Mouse (Mus musculus): ENCODE results near the gene Fgd3.
A peak's percentile ranks its signal among the peaks of the same experiment; 100 is the strongest.

Gene Fgd3

GRCm38 (mm10) chr13:49320040-49320439 lies at the start of gene Fgd3:
Fgd3 (minus strand) TSS chr13:49320311.
- DNase-seq (ENCODE audit: low spot score in 2 of 2), result peak; percentile 56 to 59

DNA sequence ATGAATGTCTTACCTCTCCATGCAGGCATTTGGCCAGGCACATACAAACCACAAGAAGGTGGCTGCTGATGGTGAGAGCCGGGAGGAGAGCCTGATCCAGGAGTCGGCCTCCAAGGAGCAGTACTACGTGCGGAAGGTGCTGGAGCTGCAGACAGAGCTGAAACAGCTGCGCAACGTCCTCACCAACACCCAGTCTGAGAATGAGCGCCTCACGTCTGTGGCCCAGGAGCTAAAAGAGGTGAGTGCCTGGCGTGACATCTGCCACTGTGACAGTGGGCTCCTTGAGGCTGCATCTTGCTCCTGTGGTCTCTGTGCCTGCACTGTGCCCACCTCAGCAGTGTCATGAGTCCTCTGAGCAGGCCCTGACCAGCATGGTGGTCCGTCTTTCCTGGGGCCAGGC lies 49.3 kb upstream of the Fgd3 start:
- no peak for DNase-seq (ENCODE audit: low spot score in 2 of 2)

DNA sequence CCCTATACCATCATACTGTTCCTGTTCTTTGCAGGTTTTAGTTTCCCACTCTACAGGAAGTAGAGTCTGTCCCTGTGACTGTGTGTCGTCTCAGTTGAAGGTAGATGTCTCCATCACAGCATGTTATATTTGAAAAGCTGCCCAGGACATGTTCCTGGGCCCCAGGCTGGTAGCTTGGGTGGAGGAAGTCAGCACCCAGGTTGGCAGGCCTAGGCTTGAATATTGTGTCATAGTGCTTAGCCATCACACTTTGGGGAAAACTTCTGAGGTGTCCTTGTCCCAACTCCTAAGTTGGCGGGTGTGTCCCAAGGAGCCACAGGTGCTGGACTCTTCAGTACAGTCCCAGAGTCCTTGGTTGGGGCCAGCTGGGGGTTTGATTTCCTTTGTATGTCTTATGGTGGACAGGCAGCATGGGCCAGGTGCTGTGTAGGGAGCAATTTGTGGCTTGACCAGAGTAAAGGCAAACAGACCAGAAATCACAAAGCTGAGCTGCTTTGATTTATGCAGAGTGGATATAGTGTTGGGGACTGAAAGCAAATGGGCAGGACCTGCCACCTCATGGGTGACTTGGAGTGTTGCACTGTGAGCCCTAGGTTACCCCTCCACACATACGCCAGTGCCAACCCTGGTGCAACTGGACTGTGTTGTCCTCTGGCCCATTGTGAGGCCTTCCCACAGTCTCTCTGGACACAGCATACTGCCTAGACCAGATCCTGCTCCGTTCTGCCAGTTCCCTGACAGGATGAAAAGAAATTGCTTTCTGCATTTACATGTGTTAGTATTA lies 47.7 kb upstream of the Fgd3 start:
- no peak for DNase-seq (ENCODE audit: low spot score in 2 of 2)

- no peak for DNase-seq (ENCODE audit: low spot score in 2 of 2)
These were observed 44.6 kb upstream of the Fgd3 start for GRCm38 (mm10) chr13:49364716-49365115.

GRCm38 (mm10) chr13:49362804-49363203 lies 42.7 kb upstream of the Fgd3 start:
- no peak for DNase-seq (ENCODE audit: low spot score in 2 of 2)

- no peak for DNase-seq (ENCODE audit: low spot score in 2 of 2)
These were observed 42.3 kb upstream of the Fgd3 start for GRCm38 (mm10) chr13:49362364-49362763.

DNA sequence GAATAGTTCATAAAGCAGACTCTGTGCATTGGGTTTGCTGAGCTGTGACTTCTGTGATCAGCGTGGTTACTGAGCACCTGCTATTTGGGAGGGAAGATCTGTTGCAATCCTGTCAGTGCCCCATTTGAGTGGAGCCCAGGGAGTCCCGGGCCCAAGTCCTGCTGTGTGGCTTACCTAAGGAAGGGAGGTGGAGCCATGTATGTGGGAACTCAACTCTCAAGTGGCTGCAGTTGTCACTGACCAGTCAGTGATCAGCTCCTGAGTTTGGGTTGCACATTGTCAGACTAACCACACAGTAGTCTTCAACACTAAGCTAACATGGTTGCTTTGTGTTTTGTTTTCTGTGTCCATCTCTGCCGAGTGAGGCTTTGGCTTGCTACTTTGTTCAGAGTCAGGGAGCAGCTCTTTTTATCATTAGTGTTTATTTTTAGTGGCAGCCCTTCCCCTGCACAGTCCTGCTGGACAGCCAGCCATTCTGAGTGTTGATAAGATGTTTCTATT lies 40.8 kb upstream of the Fgd3 start:
- no peak for DNase-seq (ENCODE audit: low spot score in 2 of 2)

DNA sequence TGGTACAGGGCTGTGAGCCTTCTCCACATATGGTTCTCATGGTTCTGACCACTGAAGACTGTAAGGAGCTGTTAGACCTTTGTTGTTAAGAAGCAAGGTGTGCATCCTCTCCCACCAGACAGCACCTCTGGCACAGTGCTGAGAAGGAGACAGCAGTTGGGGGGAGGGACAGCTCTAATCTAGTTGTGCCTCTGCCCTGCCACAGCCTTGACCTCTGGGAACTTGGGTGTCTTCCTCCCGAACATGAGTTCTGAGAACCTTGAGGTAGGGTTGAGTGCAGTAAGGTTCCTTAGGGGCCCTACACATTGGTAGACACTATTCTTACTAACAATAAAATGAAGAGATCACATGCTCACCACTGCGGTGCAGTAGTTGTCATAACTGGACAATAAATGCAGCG lies 38.1 kb upstream of the Fgd3 start:
- no peak for DNase-seq (ENCODE audit: low spot score in 2 of 2)

DNA sequence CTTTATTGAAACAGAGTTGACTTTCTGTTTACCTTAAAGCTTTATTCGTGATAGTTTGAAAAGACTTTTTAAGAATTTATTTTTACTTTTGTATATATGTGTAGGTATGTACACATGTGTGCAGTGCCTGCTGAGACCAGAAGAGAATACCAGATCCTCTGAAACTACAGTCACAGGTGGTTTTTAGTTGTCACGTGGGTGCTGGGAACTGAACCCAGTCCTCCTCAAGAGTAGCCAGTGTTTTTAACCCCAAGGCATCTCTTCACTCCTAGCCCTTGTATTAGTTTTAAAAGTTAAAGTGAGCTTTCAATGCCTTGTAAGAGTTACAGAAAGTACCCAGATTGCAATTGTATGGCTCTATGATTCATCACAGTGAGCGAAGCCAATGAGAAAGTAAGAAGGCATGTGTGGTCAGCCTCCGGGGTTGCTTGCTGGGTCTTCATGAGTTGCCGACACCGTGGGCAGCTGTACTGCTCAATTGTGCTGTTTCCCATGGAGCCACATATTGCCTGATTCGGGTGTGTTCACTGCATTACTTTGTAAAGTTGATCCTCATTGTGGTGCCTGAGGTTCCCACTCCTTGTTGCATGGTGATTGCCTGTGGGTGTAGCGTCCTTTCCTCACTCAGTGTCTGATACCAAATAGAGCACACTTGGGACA lies 37.4 kb upstream of the Fgd3 start:
- no peak for DNase-seq (ENCODE audit: low spot score in 2 of 2)

- no peak for DNase-seq (ENCODE audit: low spot score in 2 of 2)
These were observed 36.0 kb upstream of the Fgd3 start for GRCm38 (mm10) chr13:49356090-49356489.

- DNase-seq (ENCODE audit: low spot score in 2 of 2), result no peak
These were observed 35.5 kb upstream of the Fgd3 start for GRCm38 (mm10) chr13:49355461-49356061.

DNA sequence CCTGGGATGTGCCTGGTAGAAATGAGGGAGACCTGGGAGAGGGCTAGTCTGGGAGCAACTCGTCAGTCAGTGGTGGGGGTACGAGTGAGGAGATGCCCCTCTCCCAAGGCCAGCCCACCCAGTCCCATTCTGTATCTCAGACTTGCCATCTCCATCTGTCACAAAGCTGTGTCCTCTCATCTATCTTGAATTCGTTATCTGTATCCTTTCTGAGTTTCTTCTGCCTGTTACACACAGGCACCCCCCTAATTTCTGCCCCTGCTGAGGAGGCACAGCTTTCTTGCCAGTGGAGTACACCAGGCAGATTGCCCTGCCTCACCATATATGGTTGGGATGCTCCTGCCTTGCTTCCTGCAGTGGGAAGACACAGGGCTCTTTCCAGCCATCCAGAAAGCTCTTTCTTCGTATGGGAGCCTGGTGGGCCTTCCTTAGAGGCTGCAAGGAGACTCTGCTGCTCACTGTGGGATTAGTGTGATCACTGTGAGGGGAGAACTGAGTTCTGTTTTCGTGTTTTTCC lies 33.9 kb upstream of the Fgd3 start:
- DNase-seq (ENCODE audit: low spot score in 2 of 2), result peak in 1 of 2 experiments; percentile 50

- DNase-seq (ENCODE audit: low spot score in 2 of 2), result no peak
These were observed 33.3 kb upstream of the Fgd3 start for GRCm38 (mm10) chr13:49353422-49353821.

GRCm38 (mm10) chr13:49352581-49353159 lies 32.6 kb upstream of the Fgd3 start:
- DNase-seq (ENCODE audit: low spot score in 2 of 2), result no peak

- DNase-seq (ENCODE audit: low spot score in 2 of 2), result no peak
These were observed 29.9 kb upstream of the Fgd3 start for GRCm38 (mm10) chr13:49349836-49350505.

DNA sequence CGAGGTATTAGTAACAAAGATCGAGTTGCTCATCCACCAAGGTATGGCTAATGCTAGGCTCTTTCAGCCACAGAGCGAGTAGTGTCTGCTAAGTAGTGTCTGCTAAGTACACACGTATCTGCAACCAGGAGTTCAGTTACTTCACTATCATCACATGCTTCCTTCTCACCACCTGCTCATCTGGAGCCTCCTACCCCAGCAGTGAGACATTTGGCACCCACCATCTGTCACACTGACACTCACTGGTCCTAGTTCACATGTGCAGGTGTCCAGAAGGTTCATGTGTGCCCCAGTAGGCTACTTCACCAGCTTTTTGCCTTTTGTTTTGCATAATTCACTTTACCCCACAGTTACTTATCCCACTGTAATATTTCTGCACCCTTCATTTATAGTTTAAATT lies 29.2 kb upstream of the Fgd3 start:
- DNase-seq (ENCODE audit: low spot score in 2 of 2), result no peak

- DNase-seq (ENCODE audit: low spot score in 2 of 2), result no peak
These were observed 28.4 kb upstream of the Fgd3 start for GRCm38 (mm10) chr13:49348522-49348921.

DNA sequence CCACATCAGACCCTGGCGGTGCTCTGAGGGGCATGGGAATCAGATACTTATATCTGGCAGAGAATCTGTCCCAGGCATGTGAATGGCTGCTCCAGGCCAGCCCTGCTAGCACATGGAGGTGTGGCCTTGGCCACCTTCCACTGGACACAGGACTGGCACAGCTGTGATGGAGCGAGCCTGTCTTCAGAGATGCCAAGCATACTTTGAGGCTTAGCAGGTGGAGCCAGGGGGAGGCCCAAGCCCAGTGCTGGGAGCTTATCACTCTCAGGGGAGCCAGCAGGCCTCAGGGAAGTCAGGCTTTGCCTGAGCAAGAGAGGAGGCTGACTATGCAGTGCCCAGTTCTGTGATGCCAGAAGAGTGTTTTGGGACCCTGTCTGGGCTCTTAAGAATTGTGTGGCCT lies 25.4 kb upstream of the Fgd3 start:
- DNase-seq (ENCODE audit: low spot score in 2 of 2), result no peak

GRCm38 (mm10) chr13:49344567-49344966 lies 24.5 kb upstream of the Fgd3 start:
- no peak for DNase-seq (ENCODE audit: low spot score in 2 of 2)

DNA sequence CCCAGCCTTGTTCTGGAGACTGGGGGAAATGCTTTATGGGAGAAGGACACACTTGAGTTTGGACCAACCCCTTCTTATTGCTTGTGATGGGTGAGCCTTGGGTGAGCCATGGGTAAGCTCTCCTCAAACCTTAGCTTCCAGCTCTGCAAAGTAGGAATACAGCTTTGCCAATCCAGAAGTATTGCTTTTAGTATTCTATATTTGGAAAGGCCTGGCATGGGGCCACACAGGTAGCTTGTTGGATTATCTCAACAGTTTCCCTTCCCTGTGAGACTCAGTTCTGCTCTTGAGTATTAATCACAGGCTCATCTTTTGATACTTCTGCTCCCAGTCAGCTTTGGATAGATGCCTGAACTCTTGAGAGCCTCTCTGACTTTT lies 22.6 kb upstream of the Fgd3 start:
- no peak for DNase-seq (ENCODE audit: low spot score in 2 of 2)

DNA sequence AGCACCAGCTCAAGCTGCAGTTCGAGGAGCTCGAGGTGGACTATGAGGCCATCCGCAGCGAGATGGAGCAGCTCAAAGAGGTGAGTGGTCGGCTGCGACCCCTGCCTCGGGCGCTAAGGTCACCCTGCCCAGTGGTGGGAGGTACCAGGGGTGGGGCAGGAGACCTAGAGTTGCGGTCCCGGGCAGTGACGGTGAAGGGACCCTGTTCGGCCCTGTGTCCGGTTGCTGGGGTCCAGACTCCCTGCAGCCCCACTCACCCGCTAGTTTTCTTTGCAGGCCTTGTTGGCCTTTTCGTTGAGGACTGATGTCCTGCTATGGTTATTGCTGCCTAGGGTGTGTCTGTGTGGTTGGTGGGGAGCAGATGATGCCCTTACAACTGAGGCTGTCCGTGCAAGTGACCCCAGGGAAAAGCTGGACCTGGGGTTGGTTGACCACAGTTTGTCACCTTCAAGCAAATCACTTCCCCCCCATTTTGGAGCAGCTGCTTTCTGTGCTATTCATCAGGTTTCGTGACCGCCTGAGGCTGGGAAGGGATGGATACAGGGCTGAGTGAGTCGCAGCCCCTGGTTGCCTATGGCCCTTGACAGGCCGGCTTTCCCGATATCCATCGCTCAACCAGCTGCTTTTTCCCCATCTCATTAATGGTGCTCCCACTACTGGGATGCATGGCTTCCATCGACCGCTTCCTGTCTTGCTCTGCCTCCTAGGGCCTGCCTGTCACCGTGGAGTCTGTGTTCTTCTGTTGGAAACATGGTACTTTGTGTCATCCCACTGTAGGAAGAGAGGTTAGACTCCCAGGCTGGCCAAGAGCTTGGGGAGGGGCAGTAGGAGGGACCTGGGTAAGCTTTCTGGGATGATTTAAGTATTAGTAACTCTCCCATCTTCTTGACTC lies 22.0 kb upstream of the Fgd3 start:
- DNase-seq (ENCODE audit: low spot score in 2 of 2), result no peak

All from right cerebral cortex, postnatal 36 days (tissue).